Mouse (Mus musculus) testis, adult 2 months (tissue): ENCODE results near the gene Nfix.

Experiments
- CTCF ChIP-seq: fragments of 200-500 bp; IDR thresholded peaks from 2 replicates; pipeline ENCODE4 v1.5.1; 2012; ENCODE audit warnings: low read depth, mild to moderate bottlenecking, inconsistent platforms, low read length, moderate library complexity; ENCODE audit not compliant: control insufficient read depth, insufficient read depth, insufficient replicate concordance
- POLR2A ChIP-seq: fragments of 200-500 bp; IDR thresholded peaks from 2 replicates; pipeline ENCODE4 v1.6.1; 2012; ENCODE audit warnings: low read depth, mild to moderate bottlenecking, inconsistent platforms, low read length, moderate library complexity; ENCODE audit not compliant: control insufficient read depth

DNA sequence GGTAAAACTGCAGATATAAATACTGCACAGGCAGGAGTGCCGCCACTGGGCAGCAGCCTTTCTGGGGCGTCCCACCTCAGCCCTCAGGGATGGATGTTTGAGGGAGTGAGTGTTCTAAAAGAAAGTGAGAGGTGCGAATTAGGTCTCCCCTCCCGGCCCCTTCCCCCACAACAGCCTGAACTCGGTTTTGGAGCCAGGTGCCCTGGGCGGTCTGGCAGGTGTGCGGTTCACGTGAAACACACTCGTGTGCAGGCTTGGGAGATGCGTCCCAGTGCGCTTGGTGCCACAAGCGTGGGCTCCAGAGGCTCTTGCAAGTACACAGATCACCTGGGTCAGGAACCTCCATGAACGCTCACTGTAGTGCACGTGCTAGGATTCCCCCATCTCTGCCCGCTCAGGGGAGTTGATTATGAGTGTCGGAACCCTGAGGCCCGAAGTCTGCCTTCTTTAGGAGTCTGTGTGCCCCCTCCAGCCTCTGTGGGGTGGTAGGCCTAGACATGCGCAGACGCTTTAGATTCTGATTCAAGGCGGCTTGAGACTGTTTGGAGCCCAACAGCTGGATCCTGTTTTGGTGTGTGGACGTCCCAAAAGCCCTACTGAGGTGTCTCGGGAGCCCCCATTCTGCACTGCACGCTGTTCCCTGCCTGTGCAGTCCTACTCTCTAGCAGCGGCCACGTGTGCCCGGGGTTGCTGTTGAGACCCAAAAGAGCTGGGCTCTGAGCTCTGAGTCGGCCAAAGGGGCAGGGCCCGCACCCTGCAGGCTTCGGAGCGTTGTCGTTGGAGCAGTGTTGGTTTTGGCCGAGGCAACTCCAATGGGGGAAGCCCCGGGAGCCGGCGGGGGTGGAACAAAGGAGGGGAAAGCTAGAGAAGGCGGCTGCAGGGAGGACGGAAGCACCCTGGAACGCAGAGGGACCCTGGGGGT is 14.1 kb downstream of the Nfix start:
- TF ChIP-seq CTCF (no peak), POLR2A (no peak)
